Mouse (Mus musculus) kidney, adult 11 months (tissue): Measurements from ENCODE around the gene Wdcp.
"Not testable (repeated sequence)": the region's sequence is repeated elsewhere in the genome, so short reads cannot be mapped to it uniquely, and the experiment has no call there.

Source experiments
- DNase-seq: peaks from one replicate; pipeline ENCODE4 v3.0.0; 2022

The Wdcp gene

GRCm38 (mm10) chr12:4872273-4872672 is 29.2 kb downstream of the Wdcp start:
- DNase-seq = no peak

- DNase-seq = no peak
Measured at GRCm38 (mm10) chr12:4872983-4873477, 29.9 kb downstream of the Wdcp start.

GRCm38 (mm10) chr12:4873531-4873930 is 30.4 kb downstream of the Wdcp start:
- DNase-seq = no peak

GRCm38 (mm10) chr12:4874161-4874927 is 31.2 kb downstream of the Wdcp start, which contains the start of gene Mfsd2b:
TSS of gene Mfsd2b (minus strand) at chr12:4874359.
- peak; percentile 68 for DNase-seq

GRCm38 (mm10) chr12:4875623-4876022 is 32.5 kb downstream of the Wdcp start:
- no peak for DNase-seq

- no peak for DNase-seq
Measured at GRCm38 (mm10) chr12:4878296-4878783, 35.2 kb downstream of the Wdcp start.

- no peak for DNase-seq
Measured at GRCm38 (mm10) chr12:4879048-4879447, 35.9 kb downstream of the Wdcp start.

GRCm38 (mm10) chr12:4882086-4882485 is 39.0 kb downstream of the Wdcp start:
- no peak for DNase-seq

GRCm38 (mm10) chr12:4885062-4885461 is 42.0 kb downstream of the Wdcp start:
- DNase-seq = no peak

GRCm38 (mm10) chr12:4886581-4886980 is 43.5 kb downstream of the Wdcp start:
- DNase-seq = not testable (repeated sequence)

- no peak for DNase-seq
Measured at GRCm38 (mm10) chr12:4888739-4889138, 45.6 kb downstream of the Wdcp start.

- no peak for DNase-seq
Measured at GRCm38 (mm10) chr12:4889251-4889650, 46.1 kb downstream of the Wdcp start.

GRCm38 (mm10) chr12:4889891-4890290 is 46.8 kb downstream of the Wdcp start:
- DNase-seq = no peak

- DNase-seq = no peak
Measured at GRCm38 (mm10) chr12:4898024-4898423, 54.9 kb downstream of the Wdcp start.

GRCm38 (mm10) chr12:4905946-4906345 is 62.8 kb downstream of the Wdcp start:
- DNase-seq = no peak

- no peak for DNase-seq
Measured at GRCm38 (mm10) chr12:4906476-4906875, 63.4 kb downstream of the Wdcp start.

GRCm38 (mm10) chr12:4906951-4907906 is 64.1 kb downstream of the Wdcp start, which contains the start of gene Ubxn2a:
TSS of gene Ubxn2a (minus strand) at chr12:4907705.
- DNase-seq = peak; percentile 93

- no peak for DNase-seq
Measured at GRCm38 (mm10) chr12:4908391-4908790, 65.3 kb downstream of the Wdcp start.
